Mouse (Mus musculus) embryonic fibroblast, embryonic 13.5 days (primary cell): ENCODE data around the gene Tsga10ip. TPM values are rescaled to one million over a fixed set of nuclear protein-coding genes. Genes with fewer than 3 reads are reported as not detected.
A peak's percentile ranks its signal among the peaks of the same experiment; 100 is the strongest.

ENCODE experiments used
- H3K27ac ChIP-seq: 2 replicates; pipeline ENCODE4 v1.5.1; 2012; ENCODE audit warnings: low read length, control low read depth, inconsistent platforms; ENCODE audit not compliant: insufficient read depth
- H3K4me1 ChIP-seq: 2 replicates; pipeline ENCODE4 v1.6.1; 2011; ENCODE audit warnings: low read length; ENCODE audit not compliant: control insufficient read depth, insufficient read depth
- H3K4me3 ChIP-seq: 2 replicates; pipeline ENCODE4 v1.5.1; 2011; ENCODE audit warnings: mild to moderate bottlenecking, control low read depth, low read length; ENCODE audit not compliant: insufficient read depth
- CTCF ChIP-seq: IDR thresholded peaks from 2 replicates; pipeline ENCODE4 v1.5.1; 2011; ENCODE audit warnings: mild to moderate bottlenecking, control low read depth, low read length, moderate library complexity, borderline replicate concordance; ENCODE audit not compliant: insufficient read depth
- POLR2A ChIP-seq: IDR thresholded peaks from 2 replicates; pipeline ENCODE4 v1.6.1; 2011; ENCODE audit warnings: low read depth, mild to moderate bottlenecking, control low read depth, low read length, moderate library complexity
- polyA plus RNA-seq: library from polyadenylated mRNA; stranded (reverse); fragments of >200 nt; gene quantifications from 2 replicates; pipeline ENCODE4 v1.2.4, GENCODE M21; 2011; ENCODE audit warnings: low read depth; ENCODE audit not compliant: missing spikeins, insufficient read length

Tsga10ip gene
- polyA plus RNA-seq, 1 experiment: not detected

DNA sequence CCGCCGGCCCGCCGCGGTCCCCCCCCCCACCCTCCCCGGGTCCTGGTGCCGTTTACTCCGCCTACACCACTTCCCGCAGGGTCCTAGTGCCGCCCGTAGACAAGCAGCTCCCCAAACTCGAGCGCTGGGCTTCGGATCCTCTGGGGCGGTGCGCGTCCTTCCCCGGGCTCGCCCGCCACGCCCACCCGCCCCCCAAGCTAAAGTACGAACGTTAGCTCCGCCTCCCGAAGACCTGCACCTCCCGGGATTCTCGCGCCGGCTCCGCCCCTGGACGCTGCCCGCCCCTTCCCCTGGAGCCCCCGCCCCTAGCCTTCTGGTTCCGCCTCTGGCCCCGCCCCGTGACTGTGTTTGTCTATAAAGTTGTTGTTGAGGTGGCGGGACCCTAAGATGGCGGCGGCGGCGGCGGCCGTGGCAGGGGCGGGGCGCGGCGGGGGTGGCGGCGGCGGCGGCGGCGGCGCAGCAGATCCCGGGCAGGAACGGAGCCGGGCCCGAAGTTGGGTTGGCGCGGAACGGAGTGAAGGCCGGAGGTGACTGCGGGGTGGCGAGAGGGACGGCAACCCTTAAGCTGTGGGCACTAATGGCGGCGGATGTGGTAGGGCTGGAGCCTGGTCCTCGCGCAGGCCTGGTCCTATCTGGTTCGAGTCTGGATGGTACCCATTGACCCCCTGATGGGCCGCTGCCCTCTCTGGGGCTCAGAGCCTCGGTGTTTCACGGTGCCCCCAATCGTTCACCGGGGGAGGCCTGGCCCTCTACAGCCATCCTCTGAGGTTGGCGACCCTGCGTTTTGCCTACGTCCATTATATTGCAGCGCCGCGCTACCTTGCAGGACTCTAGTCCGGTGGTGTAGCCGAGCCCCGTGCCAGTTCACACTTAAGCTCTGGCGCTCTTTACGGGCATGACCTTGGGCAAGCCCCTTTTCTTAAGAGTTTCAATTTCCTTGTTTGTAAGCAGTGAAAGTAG lies 22.7 kb upstream of the Tsga10ip start, which contains the start of the genes Drap1 and AI837181:
TSS of gene Drap1 (minus strand) at position 198 of the 960 bp plus-strand sequence.
TSS of gene AI837181 (plus strand) at position 363 of the 960 bp plus-strand sequence.
- TF ChIP-seq POLR2A (peak; percentile 67), CTCF (no peak)
- peak within 1 kb of the TSS; percentile 86 for H3K27ac ChIP-seq
- H3K4me3 ChIP-seq: peak within 1 kb of the TSS; percentile 93
- H3K4me1 ChIP-seq: peaks cover 12% of the 10 kb centered on the region

DNA sequence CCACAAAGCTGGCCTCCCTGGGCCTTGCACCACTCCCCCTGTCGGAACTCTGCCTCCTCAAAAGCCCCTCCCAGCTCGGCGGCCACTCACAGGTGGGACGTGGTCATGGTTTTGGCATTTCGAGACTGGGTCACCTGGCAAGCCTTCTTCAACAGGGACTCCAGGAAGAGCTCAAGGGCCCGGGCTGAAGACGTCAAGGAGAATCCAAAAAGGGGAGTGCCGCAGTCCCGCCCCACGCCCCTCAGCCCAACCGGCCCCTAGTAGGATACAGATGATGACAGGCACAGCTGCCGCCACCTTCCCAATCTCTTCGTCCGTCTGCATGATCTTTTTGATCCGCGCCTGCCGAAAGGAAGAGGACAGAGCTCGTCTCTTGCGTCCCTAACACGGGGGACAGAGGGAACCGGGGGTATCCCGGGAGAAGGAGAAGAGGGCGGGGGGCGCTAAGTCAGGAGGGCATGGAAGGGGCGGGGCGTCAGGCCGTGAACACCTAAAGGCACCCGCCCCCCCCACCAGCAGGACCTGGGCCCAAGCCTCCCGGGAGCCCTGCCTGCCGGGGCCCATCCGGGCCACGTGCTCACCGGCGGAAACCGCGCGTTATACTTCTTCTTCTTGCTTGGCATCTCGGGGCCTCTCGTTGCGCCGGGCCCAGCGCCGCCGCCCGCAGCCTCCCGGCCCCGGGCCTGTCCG lies 21.9 kb upstream of the Tsga10ip start:
- TF ChIP-seq POLR2A (0 out of 2 replicates have a peak, but pooled peaks have one; percentile 41), CTCF (no peak)
- peak overlapping the region; percentile 86 for H3K27ac ChIP-seq
- H3K4me3 ChIP-seq: peak overlapping the region; percentile 65
- H3K4me1 ChIP-seq: peaks cover 6% of the 10 kb centered on the region

DNA sequence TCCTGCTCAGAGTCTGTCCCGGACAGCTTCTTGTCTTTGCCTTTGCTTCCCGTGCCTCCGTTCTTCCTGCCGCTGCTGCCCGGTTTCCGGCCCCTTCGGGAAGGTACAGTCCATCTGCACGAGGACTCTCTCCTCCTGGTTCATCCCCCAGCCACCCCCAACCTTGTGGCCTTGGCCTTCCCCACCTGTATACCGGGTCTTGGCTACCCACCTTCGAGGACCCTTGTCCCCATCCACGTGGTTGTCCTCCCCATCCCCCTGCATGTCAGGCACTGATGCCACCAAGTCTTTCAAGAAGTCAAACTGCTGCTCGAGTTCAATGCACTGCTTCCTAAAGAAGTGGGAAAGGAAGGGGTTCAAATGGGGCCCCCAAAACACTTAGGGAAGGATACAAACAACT lies 21.2 kb upstream of the Tsga10ip start:
- H3K4me3 ChIP-seq: peak overlapping the region; percentile 65
- TF ChIP-seq CTCF: no peak
- no peak for TF ChIP-seq POLR2A
- no peak overlapping the region for H3K27ac ChIP-seq
- H3K4me1 ChIP-seq: peaks cover 2% of the 10 kb centered on the region; the same call in 1 of the 2 replicates

DNA sequence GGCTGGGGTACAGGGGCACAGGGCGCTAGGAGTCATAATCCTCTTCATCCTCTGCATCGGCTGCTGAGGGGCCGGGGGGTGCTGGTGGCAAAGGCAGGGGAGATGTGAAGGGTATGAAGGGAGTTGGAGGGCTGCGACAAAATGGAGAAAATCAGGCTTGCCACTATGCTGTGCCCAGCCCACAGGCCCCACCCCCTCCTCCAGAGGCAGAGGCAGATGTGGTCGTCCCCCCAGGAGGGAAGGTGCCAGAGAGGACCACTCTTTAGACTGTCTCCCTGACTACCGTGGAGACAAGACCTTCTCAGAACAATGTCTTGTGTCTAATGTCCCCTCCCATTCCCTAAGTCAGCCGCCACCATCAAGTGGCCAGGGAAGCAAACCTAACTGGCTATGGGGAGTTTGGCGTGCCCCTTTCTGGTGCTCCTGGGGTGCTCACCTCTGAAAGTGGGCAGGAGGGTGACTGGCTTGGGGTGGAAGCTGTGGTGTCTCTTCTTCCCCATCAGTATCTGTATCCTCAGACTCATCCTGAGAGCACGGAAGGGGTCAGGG lies 20.6 kb upstream of the Tsga10ip start:
- H3K4me3 ChIP-seq: no peak overlapping the region
- H3K4me1 ChIP-seq: peaks cover 2% of the 10 kb centered on the region; the same call in 1 of the 2 replicates
- TF ChIP-seq POLR2A (no peak), CTCF (no peak)
- H3K27ac ChIP-seq: no peak overlapping the region

DNA sequence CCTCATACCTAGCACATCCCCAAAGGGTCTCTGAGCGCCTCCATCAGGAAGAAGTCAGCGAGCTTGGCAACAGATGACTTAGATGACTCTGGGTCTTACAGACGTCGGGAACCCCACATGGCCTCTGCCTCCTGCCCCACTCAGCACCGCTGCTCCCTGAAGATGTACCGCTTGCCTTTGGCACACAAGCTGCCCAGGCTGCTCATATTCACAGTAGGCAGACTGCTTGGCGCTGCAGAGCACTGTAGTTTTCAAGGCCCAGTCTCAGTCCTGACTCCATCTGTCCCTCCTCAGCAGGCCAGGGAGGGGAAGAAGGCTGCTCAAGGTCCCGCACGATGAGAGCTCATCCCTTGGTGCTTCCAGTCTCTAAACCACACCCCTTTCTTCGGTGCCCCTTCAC lies 19.9 kb upstream of the Tsga10ip start:
- H3K27ac ChIP-seq: no peak overlapping the region
- no peak for TF ChIP-seq POLR2A
- no peak for TF ChIP-seq CTCF
- no peak overlapping the region for H3K4me3 ChIP-seq
- no peaks in the 10 kb centered on the region for H3K4me1 ChIP-seq

DNA sequence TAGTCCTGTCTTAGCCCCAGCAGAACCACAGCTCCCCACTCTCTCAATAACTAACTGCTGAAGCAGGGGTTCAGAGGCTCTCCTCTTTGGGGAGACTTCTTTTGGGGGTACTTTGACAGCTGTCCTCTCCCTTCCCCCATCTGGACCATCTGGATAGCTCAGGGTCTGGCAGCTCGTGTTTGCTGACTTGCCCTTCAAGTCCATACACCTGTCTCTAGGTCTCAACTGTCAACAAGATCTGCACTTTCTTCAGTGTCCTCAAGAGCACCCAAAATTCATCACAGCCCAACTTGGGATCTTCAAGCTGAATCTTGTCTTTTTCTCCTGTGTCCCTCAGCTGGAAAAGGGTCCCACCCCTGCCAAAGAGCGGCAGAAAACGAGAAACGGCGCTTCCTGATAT lies 19.5 kb upstream of the Tsga10ip start:
- TF ChIP-seq POLR2A (no peak), CTCF (no peak)
- no peak overlapping the region for H3K27ac ChIP-seq
- H3K4me1 ChIP-seq: no peaks in the 10 kb centered on the region
- no peak overlapping the region for H3K4me3 ChIP-seq

DNA sequence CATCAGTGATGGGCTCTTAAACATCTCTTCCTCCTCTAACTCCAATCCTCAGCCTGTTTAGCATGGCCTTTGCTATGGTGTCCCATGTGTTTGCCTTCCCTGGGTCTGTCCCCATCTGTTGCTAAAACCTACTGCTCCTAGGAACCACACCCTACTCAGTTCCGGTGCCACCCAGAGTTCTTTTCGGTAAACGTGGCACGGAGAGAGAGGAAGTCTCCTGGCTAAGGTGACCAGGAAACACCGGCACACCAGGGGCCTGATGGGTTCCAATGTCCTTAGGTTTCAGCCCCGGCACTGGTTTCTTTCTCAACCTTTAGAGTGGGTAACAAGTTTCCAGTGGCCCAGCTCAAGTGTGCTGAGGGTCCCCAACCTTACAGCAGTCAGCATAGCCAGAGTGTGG lies 18.3 kb upstream of the Tsga10ip start:
- H3K4me3 ChIP-seq: no peak overlapping the region
- TF ChIP-seq POLR2A: no peak
- no peak for TF ChIP-seq CTCF
- H3K27ac ChIP-seq: no peak overlapping the region
- no peaks in the 10 kb centered on the region for H3K4me1 ChIP-seq

DNA sequence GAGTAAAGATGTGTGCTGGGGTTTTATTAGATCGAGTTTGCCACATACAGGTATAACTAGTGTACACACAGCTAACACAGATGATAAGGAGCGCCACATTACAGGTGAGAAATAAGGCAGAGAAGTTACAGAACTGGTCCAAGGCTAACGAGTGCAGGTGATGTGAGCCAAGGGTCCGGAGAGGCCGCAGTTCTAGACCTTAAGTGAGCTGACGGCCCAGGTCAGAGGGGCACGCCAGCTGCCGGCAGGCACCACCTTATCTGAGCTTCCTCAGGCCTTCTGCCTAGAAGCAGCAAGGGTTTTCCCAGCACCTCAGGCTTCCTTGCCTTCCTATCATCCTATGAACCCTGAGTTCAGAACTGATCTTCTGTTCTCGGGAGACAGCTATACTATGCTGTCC lies 17.3 kb upstream of the Tsga10ip start:
- H3K27ac ChIP-seq: no peak overlapping the region
- no peaks in the 10 kb centered on the region for H3K4me1 ChIP-seq
- no peak for TF ChIP-seq CTCF
- no peak for TF ChIP-seq POLR2A
- H3K4me3 ChIP-seq: no peak overlapping the region

DNA sequence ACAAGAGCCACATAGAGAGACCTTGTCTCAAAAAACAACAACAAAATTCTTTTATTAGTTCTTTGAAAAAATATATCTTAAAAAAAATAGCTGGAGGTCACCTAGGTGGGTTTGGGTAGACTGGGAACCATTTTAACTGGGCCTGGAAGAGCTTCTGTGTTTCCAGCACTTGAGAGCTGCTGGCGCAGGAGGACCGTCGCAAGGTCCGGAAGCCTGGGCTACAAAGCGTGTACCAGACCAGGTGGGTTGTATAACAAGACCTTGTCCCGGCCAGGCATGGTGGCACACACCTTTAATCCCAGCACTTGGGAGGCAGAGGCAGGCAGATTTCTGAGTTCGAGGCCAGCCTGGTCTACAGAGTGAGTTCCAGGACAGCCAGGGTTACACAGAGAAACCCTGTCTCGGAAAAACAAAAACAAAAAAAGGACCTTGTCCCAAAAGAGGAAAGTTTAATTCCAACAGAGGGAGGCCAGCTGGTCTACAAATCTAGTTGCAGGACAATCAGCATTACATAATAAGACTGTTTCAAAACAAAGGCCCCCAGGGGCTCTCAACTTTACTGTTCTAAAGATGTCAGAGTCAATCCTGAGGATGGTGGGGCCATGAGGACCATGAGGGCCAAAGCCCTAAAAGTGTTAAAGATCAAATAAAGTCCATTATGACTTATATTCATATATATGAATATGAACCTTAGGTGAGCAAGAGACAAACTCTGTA lies 16.6 kb upstream of the Tsga10ip start:
- TF ChIP-seq POLR2A (no peak), CTCF (no peak)
- Histone ChIP-seq H3K4me3 (no peak overlapping the region), H3K27ac (no peak overlapping the region), H3K4me1 (no peaks in the 10 kb centered on the region)
